Mouse (Mus musculus) embryo, embryonic 10 days (tissue): Measurements from ENCODE around the gene Anks1b.
A peak's percentile ranks its signal among the peaks of the same experiment; 100 is the strongest.

Experiments
- DNase-seq: peaks from one replicate; pipeline ENCODE4 v3.0.0-alpha.2; 2015; ENCODE audit warnings: low spot score

Anks1b gene

GRCm38 (mm10) chr10:90809911-90810590, 936.7 kb downstream of the Anks1b start:
- no peak for DNase-seq

- no peak for DNase-seq
These were observed 938.1 kb downstream of the Anks1b start for GRCm38 (mm10) chr10:90811446-90811845.

GRCm38 (mm10) chr10:90813326-90813725, 940.0 kb downstream of the Anks1b start:
- DNase-seq, result no peak

GRCm38 (mm10) chr10:90814412-90814811, 941.1 kb downstream of the Anks1b start:
- DNase-seq, result no peak

- no peak for DNase-seq
These were observed 945.1 kb downstream of the Anks1b start for GRCm38 (mm10) chr10:90818246-90818937.

- peak; percentile 66 for DNase-seq
These were observed 950.1 kb downstream of the Anks1b start for GRCm38 (mm10) chr10:90823438-90823837.

- DNase-seq, result no peak
These were observed 951.4 kb downstream of the Anks1b start for GRCm38 (mm10) chr10:90824692-90825091.

- peak; percentile 76 for DNase-seq
These were observed 953.6 kb downstream of the Anks1b start for GRCm38 (mm10) chr10:90826939-90827338.

GRCm38 (mm10) chr10:90828581-90829393, 955.5 kb downstream of the Anks1b start:
- peak; percentile 42 for DNase-seq

GRCm38 (mm10) chr10:90829394-90830267, 956.3 kb downstream of the Anks1b start:
- DNase-seq, result peak; percentile 44

- DNase-seq, result no peak
These were observed 956.9 kb downstream of the Anks1b start for GRCm38 (mm10) chr10:90830268-90830585.

GRCm38 (mm10) chr10:90830591-90831287, 957.4 kb downstream of the Anks1b start:
- peak; percentile 17 for DNase-seq

- no peak for DNase-seq
These were observed 957.9 kb downstream of the Anks1b start for GRCm38 (mm10) chr10:90831288-90831626.

GRCm38 (mm10) chr10:90834306-90834705, 961.0 kb downstream of the Anks1b start:
- peak; percentile 32 for DNase-seq

- DNase-seq, result no peak
These were observed 961.9 kb downstream of the Anks1b start for GRCm38 (mm10) chr10:90835195-90835594.

- DNase-seq, result no peak
These were observed 966.5 kb downstream of the Anks1b start for GRCm38 (mm10) chr10:90839611-90840335.

GRCm38 (mm10) chr10:90842398-90842797, 969.1 kb downstream of the Anks1b start:
- no peak for DNase-seq

- DNase-seq, result no peak
These were observed 977.8 kb downstream of the Anks1b start for GRCm38 (mm10) chr10:90851077-90851476.

- no peak for DNase-seq
These were observed 978.7 kb downstream of the Anks1b start for GRCm38 (mm10) chr10:90851999-90852398.

GRCm38 (mm10) chr10:90852432-90852831, 979.1 kb downstream of the Anks1b start:
- no peak for DNase-seq

GRCm38 (mm10) chr10:90856668-90857067, 983.4 kb downstream of the Anks1b start:
- no peak for DNase-seq
